Mouse (Mus musculus) megakaryocyte progenitor cell, adult 5-6 weeks (primary cell): ENCODE data around the gene Impg1. TPM values are rescaled to one million over a fixed set of nuclear protein-coding genes. Genes with fewer than 3 reads are reported as not detected.
"Not testable (repeated sequence)": the region's sequence is repeated elsewhere in the genome, so short reads cannot be mapped to it uniquely, and the experiment has no call there.

Experiments used
- ATAC-seq: replicated peaks from 2 replicates; pipeline ENCODE4 v1.8.0; 2016; ENCODE audit warnings: mild to moderate bottlenecking, moderate TSS enrichment, inconsistent platforms; ENCODE audit not compliant: poor library complexity
- total RNA-seq, 2 experiments: library from RNA; stranded (forward) in 1 of 2; stranded (reverse) in 1 of 2; fragments of 157-497, 149-512 nt in 1 of 2; fragments of 200-1000 nt in 1 of 2; gene quantifications; 2 replicates each; pipeline versions ENCODE4 v1.2.3 to v1.2.4; 2015 to 2017

Gene Impg1
- total RNA-seq, 2 experiments from 2014 or later = not detected

DNA sequence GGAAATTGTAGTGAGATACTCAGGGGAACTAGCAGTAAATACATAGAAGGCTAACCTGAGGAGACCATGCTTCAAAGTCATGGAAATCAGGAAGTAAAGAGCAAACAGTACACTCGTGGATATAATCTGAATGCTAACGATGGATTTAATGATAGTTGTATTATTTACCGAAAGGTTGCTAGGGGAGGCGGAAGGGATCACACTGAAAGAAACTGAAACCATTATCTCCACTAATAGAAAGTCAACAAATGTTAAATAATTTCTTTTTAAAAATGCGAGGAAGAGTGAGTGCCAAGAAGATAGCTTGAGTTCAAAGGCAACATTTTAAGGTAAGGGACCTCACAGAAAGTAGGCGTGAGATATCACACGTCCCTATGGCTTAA, 114.0 kb downstream of the Impg1 start:
- no peak for ATAC-seq

- peak; percentile 89 for ATAC-seq
Measured at GRCm38 (mm10) chr9:80344451-80345000, 120.8 kb downstream of the Impg1 start.

DNA sequence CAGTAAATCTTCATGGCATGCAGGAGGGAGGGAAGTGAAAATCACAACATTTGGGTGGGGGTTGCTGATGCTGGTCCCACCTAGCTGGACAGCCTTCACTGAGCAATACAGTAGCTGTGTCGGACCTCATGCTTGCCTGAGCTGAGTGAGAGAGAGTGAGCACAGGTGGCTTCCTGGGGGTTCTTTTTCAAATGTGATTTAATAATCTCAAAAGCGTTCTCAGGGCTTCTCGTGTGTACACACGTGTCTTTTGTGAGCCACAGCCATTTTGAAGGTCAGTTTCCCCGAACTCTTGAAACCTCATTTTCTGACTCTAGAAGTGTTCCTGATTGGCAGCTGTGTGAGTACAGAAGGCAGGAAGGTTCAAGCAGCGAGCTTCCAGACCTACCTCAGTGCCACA, 122.8 kb downstream of the Impg1 start:
- no peak for ATAC-seq

DNA sequence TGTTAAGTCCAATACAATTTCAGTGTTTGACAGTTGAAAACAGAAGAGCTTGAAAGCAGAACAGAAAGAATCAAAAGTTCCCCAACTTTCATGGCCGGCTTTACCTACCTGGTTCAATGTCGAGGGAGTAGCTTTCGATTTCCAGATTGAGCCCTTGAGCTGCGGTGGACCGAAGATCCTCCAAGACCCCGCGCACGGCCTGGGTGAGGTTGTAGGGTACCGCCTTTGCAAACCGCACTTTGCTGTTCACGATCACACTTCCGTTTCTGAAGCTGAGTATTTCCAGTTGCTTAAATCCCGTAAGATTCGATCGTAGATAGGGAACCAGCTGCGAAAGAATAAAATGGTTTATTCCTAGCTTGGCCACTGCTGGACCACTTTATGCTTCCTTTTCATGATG, 123.5 kb downstream of the Impg1 start:
- ATAC-seq = 0 out of 2 replicates have a peak, but pooled peaks have one; percentile 14

DNA sequence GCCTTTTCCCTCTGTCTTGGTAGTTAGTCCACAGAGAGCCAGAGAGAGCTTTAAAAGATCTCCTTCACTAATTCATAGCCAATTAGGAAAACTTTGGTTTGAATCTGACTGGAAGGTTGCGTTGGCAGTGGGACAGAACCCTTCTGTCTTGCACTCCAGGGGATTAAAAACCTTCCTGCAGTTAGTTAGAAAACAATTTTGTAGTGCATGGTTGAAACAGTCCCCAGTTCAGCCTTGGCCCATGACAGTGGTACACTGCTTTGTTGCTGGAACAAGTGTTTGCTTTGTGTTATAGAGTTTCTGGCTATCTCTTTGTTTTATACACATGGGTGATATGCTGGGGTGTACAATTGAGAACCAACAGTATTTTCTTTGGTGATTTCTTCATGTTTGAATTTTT, 124.4 kb downstream of the Impg1 start:
- ATAC-seq = no peak

GRCm38 (mm10) chr9:80338026-80338425, 127.3 kb downstream of the Impg1 start:
- ATAC-seq = no peak

GRCm38 (mm10) chr9:80335660-80336357, 129.5 kb downstream of the Impg1 start:
- no peak for ATAC-seq

DNA sequence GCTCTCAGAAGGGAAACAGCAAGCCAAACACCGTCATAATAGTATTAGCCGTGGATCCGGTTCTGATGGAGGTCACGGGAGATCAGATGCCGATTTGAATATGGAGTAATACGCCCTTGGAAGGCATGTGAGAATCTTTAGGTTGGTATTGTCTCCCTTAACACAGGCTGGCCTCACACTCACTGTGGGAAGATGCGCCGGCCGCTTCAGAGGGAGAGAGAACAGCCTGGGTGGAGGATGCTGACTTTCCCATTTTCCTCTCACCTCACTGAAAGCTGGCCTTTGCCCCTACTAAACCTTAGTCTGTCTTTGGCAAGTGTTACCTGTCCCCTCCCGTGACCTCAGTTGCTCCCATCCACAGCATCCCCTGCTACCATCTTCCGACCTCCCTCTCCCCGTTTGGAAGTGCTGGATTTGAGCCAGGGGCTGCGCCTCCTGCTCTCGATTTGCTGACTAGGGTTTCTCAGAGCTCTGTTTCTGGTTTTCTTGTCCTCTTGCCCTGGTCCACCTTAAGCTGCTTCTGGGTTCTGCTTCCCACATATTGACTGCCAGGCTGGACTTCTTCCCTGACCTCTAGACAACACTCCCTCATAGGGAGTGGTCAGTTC, 131.2 kb downstream of the Impg1 start:
- ATAC-seq = no peak

DNA sequence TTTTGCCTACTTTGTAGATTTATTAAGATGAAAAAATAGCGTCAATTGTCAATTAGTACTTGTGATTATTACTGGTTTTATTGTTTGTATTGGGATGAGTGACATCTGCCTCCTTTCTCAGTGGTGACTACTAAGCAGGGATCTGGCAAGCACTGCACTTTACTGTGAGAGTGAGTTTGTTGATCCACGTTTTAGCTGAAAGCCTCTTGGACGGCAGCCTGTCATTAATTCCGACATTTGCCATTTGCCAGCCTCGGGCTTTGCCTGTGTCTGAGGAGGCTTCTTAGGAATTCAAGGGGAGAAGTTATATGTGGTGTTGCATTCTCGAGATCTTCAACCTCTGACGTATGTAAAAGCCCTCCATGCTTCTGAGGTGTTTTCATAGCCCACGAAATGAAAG, 131.8 kb downstream of the Impg1 start:
- no peak for ATAC-seq

DNA sequence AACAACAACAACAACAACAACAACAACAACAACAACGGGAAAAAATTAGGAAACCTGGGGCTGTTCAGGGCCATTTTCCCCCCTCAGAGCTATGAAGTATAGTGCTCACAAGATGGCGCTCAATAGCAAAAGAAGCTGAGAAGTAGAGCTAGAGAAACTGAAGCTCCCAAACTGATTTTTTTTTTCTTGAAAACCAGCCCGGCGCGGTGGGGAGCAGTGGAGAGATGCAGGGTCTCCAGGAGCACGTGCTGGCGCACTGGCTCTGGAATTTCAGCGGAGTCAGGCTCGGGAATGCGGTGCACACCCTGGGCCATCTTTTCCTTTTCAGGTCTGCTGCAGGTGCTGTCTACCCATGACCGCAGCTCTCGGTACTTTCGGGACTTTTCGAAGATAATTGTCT, 133.1 kb downstream of the Impg1 start:
- peak; percentile 95 for ATAC-seq

DNA sequence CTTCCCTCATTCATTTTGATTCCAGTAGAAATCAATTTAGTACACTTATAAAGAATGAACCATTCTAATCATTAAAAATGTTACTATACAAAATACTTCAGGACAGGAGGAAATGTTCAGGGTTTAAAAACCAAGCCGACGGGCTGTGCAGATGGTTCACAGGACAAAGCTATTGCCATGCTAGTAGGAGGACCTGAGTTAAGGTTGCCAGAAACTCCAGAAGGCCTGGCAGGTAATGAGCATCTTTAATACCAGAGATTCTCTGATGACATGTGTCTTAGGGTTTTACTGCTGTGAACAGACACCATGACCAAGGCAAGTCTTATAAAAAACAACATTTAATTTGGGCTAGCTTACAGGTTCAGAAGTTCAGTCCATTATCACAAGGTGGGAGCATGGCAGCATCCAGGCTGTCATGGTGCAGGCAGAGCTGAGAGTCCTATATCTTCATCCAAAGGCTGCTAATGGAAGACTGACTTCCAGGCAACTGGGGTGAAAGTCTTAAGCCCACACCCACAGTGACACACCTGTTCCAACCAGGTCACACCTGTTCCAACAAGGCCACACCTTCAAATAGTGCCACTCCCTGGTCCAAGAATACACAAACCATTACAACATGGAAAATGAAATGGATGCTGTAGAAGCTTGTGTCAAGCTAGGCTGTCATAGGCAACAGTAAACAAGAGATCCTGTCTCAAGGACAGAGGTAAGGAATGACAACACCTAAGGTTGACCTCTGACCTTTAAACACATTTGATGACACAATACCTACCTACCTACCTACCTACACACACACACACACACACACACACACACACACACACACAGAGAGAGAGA, 144.0 kb downstream of the Impg1 start:
- ATAC-seq = not testable (repeated sequence)

DNA sequence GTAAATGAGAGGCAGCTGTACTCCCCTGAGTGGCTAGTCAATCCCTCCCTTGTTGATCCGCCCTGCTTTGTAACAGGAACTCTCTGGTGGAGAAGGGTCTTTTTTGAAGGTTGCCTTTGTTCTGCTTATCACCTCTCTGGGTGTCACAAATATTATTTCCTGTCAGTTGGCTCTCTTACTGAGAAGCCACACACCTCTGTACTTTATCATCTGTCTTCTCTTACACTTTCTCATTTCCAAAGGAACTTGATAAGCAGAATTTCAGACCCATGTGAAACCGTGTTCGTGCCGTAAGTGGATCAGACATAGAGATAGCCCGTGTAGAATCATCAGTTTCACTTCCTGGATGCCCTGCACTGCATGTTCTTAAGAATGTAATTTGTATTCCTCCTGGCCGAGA, 147.3 kb downstream of the Impg1 start:
- ATAC-seq = peak; percentile 79

- no peak for ATAC-seq
Measured at GRCm38 (mm10) chr9:80315922-80316321, 149.4 kb downstream of the Impg1 start.

GRCm38 (mm10) chr9:80313610-80314009, 151.7 kb downstream of the Impg1 start:
- ATAC-seq = no peak

DNA sequence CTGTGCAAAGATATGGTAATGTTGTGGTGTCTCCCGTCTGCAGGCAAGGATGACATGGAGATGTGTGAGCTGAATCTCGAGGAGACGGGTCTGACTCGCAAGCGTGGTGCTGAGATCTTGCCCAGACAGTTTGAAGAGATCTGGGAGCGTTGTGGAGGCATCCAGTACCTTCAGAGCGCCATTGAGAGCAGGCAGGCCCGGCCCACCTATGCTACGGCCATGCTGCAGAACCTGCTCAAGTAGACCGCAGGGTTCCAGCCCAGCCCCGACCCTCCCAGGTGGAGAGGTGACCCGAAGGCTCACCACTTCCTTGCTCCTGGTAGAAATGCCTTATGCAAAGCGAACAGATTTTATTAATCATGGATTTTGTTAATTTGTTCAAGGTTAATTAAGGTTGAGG, 157.7 kb downstream of the Impg1 start:
- no peak for ATAC-seq

DNA sequence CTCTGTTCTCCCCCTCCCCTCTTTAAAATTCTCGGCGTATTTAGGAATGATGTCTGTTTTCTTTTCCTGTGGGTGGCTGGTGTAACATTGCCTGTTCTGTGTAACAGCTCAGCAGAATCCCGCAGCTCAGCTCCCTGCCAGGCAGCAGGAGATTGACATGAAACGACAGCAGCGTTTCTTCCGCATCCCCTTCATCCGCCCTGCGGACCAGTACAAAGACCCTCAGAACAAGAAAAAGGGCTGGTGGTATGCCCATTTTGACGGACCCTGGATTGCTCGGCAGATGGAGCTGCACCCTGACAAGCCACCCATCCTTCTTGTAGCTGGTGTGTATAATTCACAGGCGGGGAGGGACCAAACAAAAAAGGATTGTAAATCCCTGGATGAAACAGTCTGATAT, 158.4 kb downstream of the Impg1 start:
- no peak for ATAC-seq

DNA sequence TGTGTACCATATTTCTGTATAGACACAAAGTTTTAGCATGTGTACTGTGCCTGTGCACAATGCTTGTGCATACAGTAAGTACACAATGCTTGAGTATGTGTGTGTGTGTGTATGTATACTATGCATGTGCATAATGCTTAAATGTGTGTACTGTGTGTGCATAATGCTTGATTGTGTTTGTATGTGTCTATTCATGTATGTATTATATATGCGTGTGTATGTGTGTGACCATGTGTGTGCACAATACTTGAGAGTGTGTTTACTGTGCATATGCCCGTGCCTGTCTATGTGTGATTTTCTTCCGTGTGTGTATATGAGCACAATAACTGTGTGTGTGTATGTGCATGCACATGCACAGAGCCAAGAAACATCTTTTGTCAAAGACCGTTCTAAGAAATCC, 158.9 kb downstream of the Impg1 start:
- no peak for ATAC-seq

- ATAC-seq = peak; percentile 63
Measured at GRCm38 (mm10) chr9:80303518-80303917, 161.8 kb downstream of the Impg1 start.

- no peak for ATAC-seq
Measured at GRCm38 (mm10) chr9:80299031-80299430, 166.2 kb downstream of the Impg1 start.

- ATAC-seq = no peak
Measured at GRCm38 (mm10) chr9:80296086-80296485, 169.2 kb downstream of the Impg1 start.

GRCm38 (mm10) chr9:80293056-80293584, 172.2 kb downstream of the Impg1 start:
- ATAC-seq = peak; percentile 80
